Mouse (Mus musculus): Measurements from ENCODE around the gene Tpgs1. TPM values are rescaled to one million over a fixed set of nuclear protein-coding genes. Genes with fewer than 3 reads are reported as not detected.

Tpgs1 gene
- polyA plus RNA-seq, 1 experiment from 2014 or later, result 48.2 TPM

GRCm38 (mm10) chr10:79707759-79708158 is 38.6 kb downstream of the Tpgs1 start:
- no peak for ATAC-seq (ENCODE audit: insufficient number of reproducible peaks, insufficient read depth, low FRiP score, low read depth)
- Histone ChIP-seq H3K4me2 (ENCODE audit: low read length) (peak overlapping the region; percentile 93), H3K9me3 (ENCODE audit: control insufficient read depth, low read length) (no peaks in the 10 kb centered on the region), H3K9ac (ENCODE audit: low read length) (no peak overlapping the region), H3K4me1 (ENCODE audit: control insufficient read depth in 2 of 2, insufficient read depth in 2 of 2, low read length in 2 of 2) (peaks cover 39 to 54% of the 10 kb centered on the region in 2 experiments), H3K36me3 (ENCODE audit: control insufficient read depth, insufficient read depth, low read length) (peaks cover 62% of the 10 kb centered on the region), H3K4me3 (ENCODE audit: control insufficient read depth in 1 of 2, insufficient read depth in 1 of 2, low read depth in 1 of 2, low read length in 2 of 2) (no peak overlapping the region), H3K27ac (replicated peaks in 1 of 2; ENCODE audit: control insufficient read depth in 1 of 2, insufficient read depth in 1 of 2, low read depth in 2 of 2, low read length in 2 of 2) (peak overlapping the region in 1 of 2 experiments; percentile 64; a peak in 1 of 4 replicates), H3K27me3 (ENCODE audit: control insufficient read depth, insufficient read depth, low read length) (no peaks in the 10 kb centered on the region)
- 41% methylated on average over 4 of the region's 4 CpGs for WGBS

DNA sequence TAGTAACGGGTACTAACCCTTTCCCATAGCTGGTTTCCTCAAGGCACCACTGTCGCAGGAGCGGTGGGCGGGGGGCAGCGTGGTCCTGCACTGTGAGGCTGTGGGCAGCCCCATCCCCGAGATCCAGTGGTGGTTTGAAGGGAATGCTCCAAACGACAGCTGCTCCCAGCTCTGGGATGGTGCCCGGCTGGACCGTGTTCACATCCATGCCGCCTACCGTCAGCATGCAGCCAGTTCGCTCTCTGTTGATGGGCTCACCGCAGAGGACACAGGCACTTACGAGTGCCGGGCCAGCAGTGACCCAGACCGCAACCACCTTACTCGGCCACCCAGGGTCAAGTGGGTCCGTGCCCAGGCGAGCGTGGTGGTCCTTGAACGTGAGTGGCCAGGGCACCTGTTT is 39.5 kb downstream of the Tpgs1 start:
- ATAC-seq (ENCODE audit: insufficient number of reproducible peaks, insufficient read depth, low FRiP score, low read depth), result no peak
- Histone ChIP-seq H3K4me3 (ENCODE audit: control insufficient read depth in 1 of 2, insufficient read depth in 1 of 2, low read depth in 1 of 2, low read length in 2 of 2) (peak overlapping the region in 1 of 2 experiments; percentile 0; a peak in 1 of 4 replicates), H3K27ac (replicated peaks in 1 of 2; ENCODE audit: control insufficient read depth in 1 of 2, insufficient read depth in 1 of 2, low read depth in 2 of 2, low read length in 2 of 2) (peak overlapping the region; percentile 39 to 50; a peak in 3 of 4 replicates), H3K4me1 (ENCODE audit: control insufficient read depth in 2 of 2, insufficient read depth in 2 of 2, low read length in 2 of 2) (peaks cover 39 to 54% of the 10 kb centered on the region in 2 experiments), H3K36me3 (ENCODE audit: control insufficient read depth, insufficient read depth, low read length) (peaks cover 62% of the 10 kb centered on the region), H3K4me2 (ENCODE audit: low read length) (peak overlapping the region; percentile 44), H3K27me3 (ENCODE audit: control insufficient read depth, insufficient read depth, low read length) (no peaks in the 10 kb centered on the region), H3K9ac (ENCODE audit: low read length) (peak overlapping the region; percentile 14; the same call in 1 of the 2 replicates), H3K9me3 (ENCODE audit: control insufficient read depth, low read length) (no peaks in the 10 kb centered on the region)
- WGBS, result 70% methylated on average over 21 of the region's 21 CpGs

DNA sequence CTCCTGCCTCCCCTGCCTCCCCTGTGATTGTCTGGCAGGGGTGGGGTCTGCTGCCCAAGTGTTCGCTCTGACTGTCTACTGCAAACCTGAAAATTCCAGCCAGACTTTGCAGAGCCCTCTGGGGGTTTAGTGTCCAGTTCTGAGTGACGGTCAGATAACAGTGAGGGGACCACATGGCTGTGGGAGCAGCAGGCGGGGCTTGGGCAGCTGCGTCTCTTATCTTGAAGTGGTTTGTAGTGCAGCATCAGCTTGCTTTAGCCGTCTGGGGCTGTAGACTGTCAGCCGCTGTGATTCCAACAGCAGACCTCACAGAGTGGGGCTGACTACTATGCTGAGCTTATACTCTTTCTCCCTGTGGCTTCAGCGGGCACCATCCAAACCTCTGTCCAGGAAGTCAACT is 40.1 kb downstream of the Tpgs1 start:
- Histone ChIP-seq H3K4me1 (ENCODE audit: control insufficient read depth in 2 of 2, insufficient read depth in 2 of 2, low read length in 2 of 2) (peaks cover 39 to 54% of the 10 kb centered on the region in 2 experiments), H3K27ac (replicated peaks in 1 of 2; ENCODE audit: control insufficient read depth in 1 of 2, insufficient read depth in 1 of 2, low read depth in 2 of 2, low read length in 2 of 2) (peak overlapping the region; percentile 39 to 57), H3K4me2 (ENCODE audit: low read length) (peak overlapping the region; percentile 44), H3K27me3 (ENCODE audit: control insufficient read depth, insufficient read depth, low read length) (0 out of 2 replicates have a peak, but pooled peaks cover under 1% of the 10 kb centered on the region), H3K36me3 (ENCODE audit: control insufficient read depth, insufficient read depth, low read length) (peaks cover 62% of the 10 kb centered on the region), H3K9ac (ENCODE audit: low read length) (peak overlapping the region; percentile 43), H3K4me3 (ENCODE audit: control insufficient read depth in 1 of 2, insufficient read depth in 1 of 2, low read depth in 1 of 2, low read length in 2 of 2) (0 out of 4 replicates have a peak overlapping the region, but pooled peaks have one; percentile 0 to 1), H3K9me3 (ENCODE audit: control insufficient read depth, low read length) (no peaks in the 10 kb centered on the region)
- WGBS, result 17% methylated on average over 7 of the region's 7 CpGs
- no peak for ATAC-seq (ENCODE audit: insufficient number of reproducible peaks, insufficient read depth, low FRiP score, low read depth)

DNA sequence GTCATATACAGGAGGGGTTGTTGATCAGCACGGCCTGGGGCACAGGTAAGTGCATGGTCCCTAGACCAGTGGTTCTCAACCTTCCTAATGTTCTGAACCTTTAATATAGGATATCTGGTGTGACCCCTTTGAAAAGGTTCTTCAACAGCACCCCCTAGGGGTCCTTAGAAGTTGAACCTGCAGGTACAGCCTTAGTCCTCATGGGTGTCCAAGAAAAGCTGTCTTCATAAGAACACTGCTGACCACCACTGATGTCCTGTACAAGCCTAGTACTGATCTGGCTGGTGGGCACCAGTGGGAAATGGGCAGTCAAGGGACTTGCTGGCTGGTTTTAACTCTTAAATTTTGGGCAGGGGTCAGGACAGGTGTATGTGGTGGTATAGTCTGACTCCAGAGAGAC is 42.9 kb downstream of the Tpgs1 start:
- Histone ChIP-seq H3K27me3 (ENCODE audit: control insufficient read depth, insufficient read depth, low read length) (peaks cover 28% of the 10 kb centered on the region), H3K4me2 (ENCODE audit: low read length) (no peak overlapping the region), H3K4me3 (ENCODE audit: control insufficient read depth in 1 of 2, insufficient read depth in 1 of 2, low read depth in 1 of 2, low read length in 2 of 2) (no peak overlapping the region), H3K36me3 (ENCODE audit: control insufficient read depth, insufficient read depth, low read length) (peaks cover 52% of the 10 kb centered on the region), H3K9ac (ENCODE audit: low read length) (no peak overlapping the region), H3K9me3 (ENCODE audit: control insufficient read depth, low read length) (no peaks in the 10 kb centered on the region), H3K27ac (replicated peaks in 1 of 2; ENCODE audit: control insufficient read depth in 1 of 2, insufficient read depth in 1 of 2, low read depth in 2 of 2, low read length in 2 of 2) (no peak overlapping the region), H3K4me1 (ENCODE audit: control insufficient read depth in 2 of 2, insufficient read depth in 2 of 2, low read length in 2 of 2) (peaks cover 21 to 42% of the 10 kb centered on the region in 2 experiments)
- WGBS, result 71% methylated on average over 1 of the region's 1 CpGs
- no peak for ATAC-seq (ENCODE audit: insufficient number of reproducible peaks, insufficient read depth, low FRiP score, low read depth)

DNA sequence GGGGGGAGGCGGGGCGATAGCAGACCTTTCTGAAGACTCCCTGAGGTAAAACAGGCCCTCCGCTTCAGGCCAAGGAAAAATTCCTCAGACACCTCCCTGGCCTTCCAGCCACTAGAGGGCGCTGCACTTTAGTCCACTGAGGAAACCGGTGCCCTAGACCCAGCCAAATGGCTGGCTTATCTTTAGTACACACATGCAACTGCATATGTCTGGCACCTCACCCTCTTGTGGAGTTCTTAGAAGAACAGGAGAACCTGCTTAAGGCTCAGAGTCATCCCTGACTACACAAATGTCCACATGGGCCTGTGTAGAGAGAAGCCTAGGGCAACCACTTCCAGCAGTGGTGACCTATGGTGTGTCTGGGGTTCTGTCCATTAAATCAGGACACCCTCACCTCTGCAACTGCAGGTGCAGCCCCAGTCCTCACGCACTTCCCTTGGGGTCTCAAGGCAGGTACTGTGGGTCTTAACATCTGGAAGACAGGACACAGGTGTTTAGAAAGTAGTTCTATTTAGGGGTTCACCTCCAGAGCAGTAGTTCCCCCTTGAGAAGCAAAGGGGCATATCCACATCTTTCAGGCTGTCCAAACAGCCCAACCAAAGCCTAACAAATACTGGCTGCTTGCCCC is 43.4 kb downstream of the Tpgs1 start:
- peaks cover 46% of the 10 kb centered on the region for H3K36me3 ChIP-seq (ENCODE audit: control insufficient read depth, insufficient read depth, low read length)
- peaks cover 15 to 42% of the 10 kb centered on the region in 2 experiments for H3K4me1 ChIP-seq (ENCODE audit: control insufficient read depth in 2 of 2, insufficient read depth in 2 of 2, low read length in 2 of 2)
- 8% methylated on average over 6 of the region's 6 CpGs for WGBS
- H3K9ac ChIP-seq (ENCODE audit: low read length), result no peak overlapping the region
- H3K9me3 ChIP-seq (ENCODE audit: control insufficient read depth, low read length), result no peaks in the 10 kb centered on the region
- no peak overlapping the region for H3K27ac ChIP-seq (replicated peaks in 1 of 2; ENCODE audit: control insufficient read depth in 1 of 2, insufficient read depth in 1 of 2, low read depth in 2 of 2, low read length in 2 of 2)
- no peak overlapping the region for H3K4me2 ChIP-seq (ENCODE audit: low read length)
- ATAC-seq (ENCODE audit: insufficient number of reproducible peaks, insufficient read depth, low FRiP score, low read depth), result no peak
- peaks cover 34% of the 10 kb centered on the region for H3K27me3 ChIP-seq (ENCODE audit: control insufficient read depth, insufficient read depth, low read length)
- no peak overlapping the region for H3K4me3 ChIP-seq (ENCODE audit: control insufficient read depth in 1 of 2, insufficient read depth in 1 of 2, low read depth in 1 of 2, low read length in 2 of 2)

DNA sequence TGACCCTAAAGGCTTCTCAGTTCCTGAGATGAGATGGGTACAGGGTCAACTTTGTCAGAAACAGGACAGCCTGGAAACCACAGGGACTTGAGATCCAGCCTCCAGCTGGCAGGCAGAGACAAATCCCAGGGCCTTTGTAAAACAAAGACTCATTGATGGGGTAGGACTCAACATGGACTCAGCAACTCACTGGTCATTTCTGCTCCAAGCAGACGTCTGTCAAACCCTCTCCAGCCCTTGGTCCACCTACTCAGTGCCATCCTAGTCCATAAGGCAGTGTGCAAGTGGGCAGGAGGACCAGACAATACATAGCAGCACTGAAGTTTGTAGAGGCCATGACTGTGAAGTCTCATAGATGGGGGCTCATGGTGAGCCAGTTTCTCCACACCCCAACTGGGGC is 44.0 kb downstream of the Tpgs1 start:
- H3K36me3 ChIP-seq (ENCODE audit: control insufficient read depth, insufficient read depth, low read length), result peaks cover 41% of the 10 kb centered on the region
- ATAC-seq (ENCODE audit: insufficient number of reproducible peaks, insufficient read depth, low FRiP score, low read depth), result no peak
- 25% methylated on average over 1 of the region's 1 CpGs for WGBS
- H3K4me2 ChIP-seq (ENCODE audit: low read length), result no peak overlapping the region
- H3K27me3 ChIP-seq (ENCODE audit: control insufficient read depth, insufficient read depth, low read length), result peaks cover 38% of the 10 kb centered on the region
- no peak overlapping the region for H3K9ac ChIP-seq (ENCODE audit: low read length)
- no peak overlapping the region for H3K4me3 ChIP-seq (ENCODE audit: control insufficient read depth in 1 of 2, insufficient read depth in 1 of 2, low read depth in 1 of 2, low read length in 2 of 2)
- no peak overlapping the region for H3K27ac ChIP-seq (replicated peaks in 1 of 2; ENCODE audit: control insufficient read depth in 1 of 2, insufficient read depth in 1 of 2, low read depth in 2 of 2, low read length in 2 of 2)
- no peaks in the 10 kb centered on the region for H3K9me3 ChIP-seq (ENCODE audit: control insufficient read depth, low read length)
- peaks cover 15 to 38% of the 10 kb centered on the region in 2 experiments for H3K4me1 ChIP-seq (ENCODE audit: control insufficient read depth in 2 of 2, insufficient read depth in 2 of 2, low read length in 2 of 2)

DNA sequence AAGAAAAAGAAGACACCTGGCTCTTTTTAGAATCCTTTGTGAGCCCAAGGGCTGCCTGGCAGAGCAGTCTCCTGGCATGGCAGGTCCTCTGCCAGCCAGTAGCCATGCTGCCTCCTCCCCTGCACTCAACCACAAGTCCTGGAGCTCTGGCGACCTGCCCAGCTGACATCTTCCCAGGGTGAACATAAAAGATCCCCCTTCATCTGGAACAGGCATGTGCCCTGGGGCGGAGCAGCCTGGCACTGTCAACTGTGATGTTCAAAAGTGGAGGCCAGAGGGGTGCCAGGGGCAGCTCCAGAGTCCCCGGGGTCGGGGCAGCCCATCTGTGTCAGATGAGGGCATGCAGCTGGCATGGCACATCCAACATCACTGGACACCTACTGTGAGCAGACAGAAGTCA is 45.8 kb downstream of the Tpgs1 start:
- H3K4me1 ChIP-seq (ENCODE audit: control insufficient read depth in 2 of 2, insufficient read depth in 2 of 2, low read length in 2 of 2), result peaks cover 4 to 20% of the 10 kb centered on the region in 2 experiments; a peak in 3 of 4 replicates
- WGBS, result 71% methylated on average over 4 of the region's 4 CpGs
- no peak overlapping the region for H3K4me3 ChIP-seq (ENCODE audit: control insufficient read depth in 1 of 2, insufficient read depth in 1 of 2, low read depth in 1 of 2, low read length in 2 of 2)
- H3K27me3 ChIP-seq (ENCODE audit: control insufficient read depth, insufficient read depth, low read length), result peaks cover 53% of the 10 kb centered on the region
- H3K27ac ChIP-seq (replicated peaks in 1 of 2; ENCODE audit: control insufficient read depth in 1 of 2, insufficient read depth in 1 of 2, low read depth in 2 of 2, low read length in 2 of 2), result no peak overlapping the region
- peaks cover 22% of the 10 kb centered on the region for H3K36me3 ChIP-seq (ENCODE audit: control insufficient read depth, insufficient read depth, low read length)
- no peak overlapping the region for H3K4me2 ChIP-seq (ENCODE audit: low read length)
- no peak for ATAC-seq (ENCODE audit: insufficient number of reproducible peaks, insufficient read depth, low FRiP score, low read depth)
- H3K9me3 ChIP-seq (ENCODE audit: control insufficient read depth, low read length), result no peaks in the 10 kb centered on the region
- H3K9ac ChIP-seq (ENCODE audit: low read length), result no peak overlapping the region

Measured in heart, embryonic 14.5 days (tissue).